Mouse (Mus musculus) heart, adult 9 months (tissue): ENCODE data around the gene Vstm4.
A peak's percentile ranks its signal among the peaks of the same experiment; 100 is the strongest.

Experiments
- DNase-seq, 2 experiments: peaks; one replicate each; pipeline ENCODE4 v3.0.0; 2022; ENCODE audit warnings: low spot score in 2 of 2

Gene Vstm4

GRCm38 (mm10) chr14:32947512-32947911, 91.0 kb downstream of the Vstm4 start:
- DNase-seq, result peak; percentile 32 to 48

- peak; percentile 69 to 74 for DNase-seq
These were observed 94.1 kb downstream of the Vstm4 start for GRCm38 (mm10) chr14:32950312-32951301.

- peak; percentile 63 to 81 for DNase-seq
These were observed 99.9 kb downstream of the Vstm4 start for GRCm38 (mm10) chr14:32956486-32956885.

- no peak for DNase-seq
These were observed 102.1 kb downstream of the Vstm4 start for GRCm38 (mm10) chr14:32958671-32959070.

- peak; percentile 47 to 66 for DNase-seq
These were observed 103.9 kb downstream of the Vstm4 start for GRCm38 (mm10) chr14:32960481-32960880.

- DNase-seq, result no peak
These were observed 108.2 kb downstream of the Vstm4 start for GRCm38 (mm10) chr14:32964742-32965141.

- no peak for DNase-seq
These were observed 114.1 kb downstream of the Vstm4 start for GRCm38 (mm10) chr14:32970700-32971099.

GRCm38 (mm10) chr14:32984176-32984738, 127.7 kb downstream of the Vstm4 start:
- DNase-seq, result peak; percentile 7 to 20

GRCm38 (mm10) chr14:32986659-32987058, 130.1 kb downstream of the Vstm4 start:
- DNase-seq, result no peak
